Mouse (Mus musculus): ENCODE data around the gene Cmtm6. TPM values are rescaled to one million over a fixed set of nuclear protein-coding genes. Genes with fewer than 3 reads are reported as not detected.

The Cmtm6 gene
- polyA plus RNA-seq, 1 experiment from 2014 or later: 45.2 TPM

GRCm38 (mm10) chr9:114779984-114780745 lies 49.2 kb downstream of the Cmtm6 start:
- Histone ChIP-seq H3K36me3 (ENCODE audit: control insufficient read depth, insufficient read depth, low read length) (no peaks in the 10 kb centered on the region), H3K4me2 (ENCODE audit: low read length) (peak overlapping the region; percentile 93), H3K9ac (ENCODE audit: low read length) (peak overlapping the region; percentile 94), H3K4me3 (ENCODE audit: control insufficient read depth in 1 of 2, insufficient read depth in 1 of 2, low read depth in 1 of 2, low read length in 2 of 2) (peak overlapping the region; percentile 68 to 77), H3K4me1 (ENCODE audit: control insufficient read depth in 2 of 2, insufficient read depth in 2 of 2, low read length in 2 of 2) (peaks cover 10 to 25% of the 10 kb centered on the region in 2 experiments), H3K27ac (replicated peaks in 1 of 2; ENCODE audit: control insufficient read depth in 1 of 2, insufficient read depth in 1 of 2, low read depth in 2 of 2, low read length in 2 of 2) (peak overlapping the region; percentile 31 to 92; a peak in 3 of 4 replicates), H3K9me3 (ENCODE audit: control insufficient read depth, low read length) (no peaks in the 10 kb centered on the region), H3K27me3 (ENCODE audit: control insufficient read depth, insufficient read depth, low read length) (no peaks in the 10 kb centered on the region)
- no peak; the same call in 1 of the 2 replicates for ATAC-seq (ENCODE audit: insufficient number of reproducible peaks, insufficient read depth, low FRiP score, low read depth)
- 11% methylated on average over 23 of the region's 23 CpGs for WGBS

- Histone ChIP-seq H3K9ac (ENCODE audit: low read length) (peak overlapping the region; percentile 94), H3K4me1 (ENCODE audit: control insufficient read depth in 2 of 2, insufficient read depth in 2 of 2, low read length in 2 of 2) (peaks cover 17 to 22% of the 10 kb centered on the region in 2 experiments), H3K27me3 (ENCODE audit: control insufficient read depth, insufficient read depth, low read length) (no peaks in the 10 kb centered on the region), H3K9me3 (ENCODE audit: control insufficient read depth, low read length) (no peaks in the 10 kb centered on the region), H3K4me2 (ENCODE audit: low read length) (peak overlapping the region; percentile 93), H3K36me3 (ENCODE audit: control insufficient read depth, insufficient read depth, low read length) (no peaks in the 10 kb centered on the region), H3K4me3 (ENCODE audit: control insufficient read depth in 1 of 2, insufficient read depth in 1 of 2, low read depth in 1 of 2, low read length in 2 of 2) (peak overlapping the region; percentile 68 to 77), H3K27ac (replicated peaks in 1 of 2; ENCODE audit: control insufficient read depth in 1 of 2, insufficient read depth in 1 of 2, low read depth in 2 of 2, low read length in 2 of 2) (peak overlapping the region; percentile 90 to 92)
- WGBS: under 1% methylated on average over 38 of the region's 38 CpGs
- peak; percentile 31 for ATAC-seq (ENCODE audit: insufficient number of reproducible peaks, insufficient read depth, low FRiP score, low read depth)
Measured at GRCm38 (mm10) chr9:114780746-114781525, 50.0 kb downstream of the Cmtm6 start.

DNA sequence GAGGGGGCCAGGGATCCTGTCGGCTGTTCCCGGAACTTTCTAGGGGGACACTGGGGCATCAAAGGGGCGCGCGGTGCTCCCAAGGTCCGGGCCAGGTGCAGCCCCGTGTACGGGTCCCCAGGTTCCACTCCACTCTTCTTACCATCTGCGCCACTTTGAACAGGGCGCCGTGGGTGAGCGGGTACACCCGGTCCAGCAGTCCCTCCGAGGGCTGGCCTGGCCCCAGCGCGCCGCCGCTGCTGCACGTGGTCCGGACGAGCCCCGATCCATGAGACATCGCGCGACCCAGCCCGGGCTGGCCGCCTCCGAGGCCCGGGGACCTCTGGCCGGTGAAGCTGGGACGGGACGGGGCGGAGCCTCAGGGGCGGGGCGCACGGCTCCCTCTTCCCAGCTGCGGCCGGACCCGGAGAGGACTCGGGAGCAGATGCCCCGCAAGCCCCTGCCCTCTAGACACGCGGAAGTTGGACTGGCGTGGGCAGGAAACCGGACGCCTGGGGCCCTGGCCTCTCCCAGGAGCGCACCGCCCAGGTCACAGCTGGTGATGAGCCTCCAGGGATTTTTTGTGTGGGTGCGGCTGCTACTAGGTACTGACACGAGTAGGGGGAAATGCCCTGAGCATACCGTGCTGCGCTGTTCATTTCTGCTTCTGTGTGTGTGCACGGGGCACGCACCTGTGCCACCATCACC lies 50.8 kb downstream of the Cmtm6 start, which contains the start of gene Cmtm7:
TSS of gene Cmtm7 (minus strand) at position 331 of the 687 bp plus-strand sequence.
- H3K4me3 ChIP-seq (ENCODE audit: control insufficient read depth in 1 of 2, insufficient read depth in 1 of 2, low read depth in 1 of 2, low read length in 2 of 2): peak within 1 kb of the TSS; percentile 68 to 77
- H3K4me2 ChIP-seq (ENCODE audit: low read length): peak within 1 kb of the TSS; percentile 93
- peak within 1 kb of the TSS; percentile 90 to 92 for H3K27ac ChIP-seq (replicated peaks in 1 of 2; ENCODE audit: control insufficient read depth in 1 of 2, insufficient read depth in 1 of 2, low read depth in 2 of 2, low read length in 2 of 2)
- H3K9ac ChIP-seq (ENCODE audit: low read length): peak within 1 kb of the TSS; percentile 94
- peak; percentile 80 for ATAC-seq (ENCODE audit: insufficient number of reproducible peaks, insufficient read depth, low FRiP score, low read depth)
- WGBS: under 1% methylated on average over 44 of the region's 54 CpGs
- no peaks in the 10 kb centered on the region for H3K9me3 ChIP-seq (ENCODE audit: control insufficient read depth, low read length)
- H3K4me1 ChIP-seq (ENCODE audit: control insufficient read depth in 2 of 2, insufficient read depth in 2 of 2, low read length in 2 of 2): peaks cover 17 to 22% of the 10 kb centered on the region in 2 experiments
- H3K36me3 ChIP-seq (ENCODE audit: control insufficient read depth, insufficient read depth, low read length): no peaks in the 10 kb centered on the region
- H3K27me3 ChIP-seq (ENCODE audit: control insufficient read depth, insufficient read depth, low read length): no peaks in the 10 kb centered on the region

DNA sequence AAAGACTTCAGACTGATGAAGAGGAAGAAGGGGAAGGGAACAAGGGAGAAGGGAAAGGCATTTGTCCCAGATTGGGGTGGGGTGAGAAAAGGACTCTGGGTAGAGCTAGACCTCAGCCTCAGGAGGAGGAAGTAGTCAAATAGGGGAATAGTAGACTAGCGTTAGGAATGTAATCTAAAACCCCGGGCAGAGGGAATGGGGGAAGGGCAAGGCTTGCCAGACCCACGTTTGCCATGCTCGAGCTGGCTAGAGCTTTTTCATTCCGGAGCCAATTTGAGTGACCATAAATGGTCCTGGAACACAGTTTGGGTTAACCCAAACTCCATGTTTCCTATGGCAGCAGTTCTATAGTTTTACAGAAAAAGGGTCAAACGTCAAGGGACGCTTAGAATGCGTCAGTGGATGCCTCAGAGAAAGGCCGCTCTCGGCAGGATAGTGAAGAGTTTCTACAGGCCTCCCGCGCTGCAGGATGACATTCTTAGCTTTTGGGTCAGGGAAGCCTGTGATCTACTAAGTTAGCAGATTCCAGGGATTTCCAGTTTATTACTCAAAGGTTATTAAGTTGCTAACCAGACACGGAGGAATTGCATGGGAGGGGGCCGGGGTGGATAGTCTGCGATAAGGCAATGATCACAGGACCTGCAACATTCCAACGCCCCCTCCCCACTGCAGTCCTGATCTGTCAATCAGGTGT lies 54.7 kb downstream of the Cmtm6 start:
- H3K27me3 ChIP-seq (ENCODE audit: control insufficient read depth, insufficient read depth, low read length): no peaks in the 10 kb centered on the region
- H3K9ac ChIP-seq (ENCODE audit: low read length): peak overlapping the region; percentile 41; the same call in 1 of the 2 replicates
- H3K4me1 ChIP-seq (ENCODE audit: control insufficient read depth in 2 of 2, insufficient read depth in 2 of 2, low read length in 2 of 2): peaks cover 6 to 10% of the 10 kb centered on the region in 2 experiments; a peak in 3 of 4 replicates
- WGBS: 10% methylated on average over 16 of the region's 16 CpGs
- no peak for ATAC-seq (ENCODE audit: insufficient number of reproducible peaks, insufficient read depth, low FRiP score, low read depth)
- H3K27ac ChIP-seq (replicated peaks in 1 of 2; ENCODE audit: control insufficient read depth in 1 of 2, insufficient read depth in 1 of 2, low read depth in 2 of 2, low read length in 2 of 2): no peak overlapping the region
- H3K36me3 ChIP-seq (ENCODE audit: control insufficient read depth, insufficient read depth, low read length): no peaks in the 10 kb centered on the region
- no peak overlapping the region for H3K4me3 ChIP-seq (ENCODE audit: control insufficient read depth in 1 of 2, insufficient read depth in 1 of 2, low read depth in 1 of 2, low read length in 2 of 2)
- H3K9me3 ChIP-seq (ENCODE audit: control insufficient read depth, low read length): peaks cover 4% of the 10 kb centered on the region; the same call in 1 of the 2 replicates
- peak overlapping the region; percentile 40 for H3K4me2 ChIP-seq (ENCODE audit: low read length)

- Histone ChIP-seq H3K27me3 (ENCODE audit: control insufficient read depth, insufficient read depth, low read length) (no peaks in the 10 kb centered on the region), H3K4me3 (ENCODE audit: control insufficient read depth in 1 of 2, insufficient read depth in 1 of 2, low read depth in 1 of 2, low read length in 2 of 2) (no peak overlapping the region), H3K9me3 (ENCODE audit: control insufficient read depth, low read length) (peaks cover 4% of the 10 kb centered on the region; the same call in 1 of the 2 replicates), H3K27ac (replicated peaks in 1 of 2; ENCODE audit: control insufficient read depth in 1 of 2, insufficient read depth in 1 of 2, low read depth in 2 of 2, low read length in 2 of 2) (no peak overlapping the region), H3K4me2 (ENCODE audit: low read length) (no peak overlapping the region), H3K9ac (ENCODE audit: low read length) (no peak overlapping the region), H3K36me3 (ENCODE audit: control insufficient read depth, insufficient read depth, low read length) (no peaks in the 10 kb centered on the region), H3K4me1 (ENCODE audit: control insufficient read depth in 2 of 2, insufficient read depth in 2 of 2, low read length in 2 of 2) (peaks cover 6 to 7% of the 10 kb centered on the region in 2 experiments; a peak in 3 of 4 replicates)
- ATAC-seq (ENCODE audit: insufficient number of reproducible peaks, insufficient read depth, low FRiP score, low read depth): no peak
- WGBS: 93% methylated on average over 5 of the region's 5 CpGs
Measured at GRCm38 (mm10) chr9:114787134-114787533, 56.2 kb downstream of the Cmtm6 start.

GRCm38 (mm10) chr9:114787716-114788115 lies 56.8 kb downstream of the Cmtm6 start:
- H3K4me2 ChIP-seq (ENCODE audit: low read length): no peak overlapping the region
- H3K27me3 ChIP-seq (ENCODE audit: control insufficient read depth, insufficient read depth, low read length): no peaks in the 10 kb centered on the region
- H3K27ac ChIP-seq (replicated peaks in 1 of 2; ENCODE audit: control insufficient read depth in 1 of 2, insufficient read depth in 1 of 2, low read depth in 2 of 2, low read length in 2 of 2): no peak overlapping the region
- peaks cover 4% of the 10 kb centered on the region; the same call in 1 of the 2 replicates for H3K9me3 ChIP-seq (ENCODE audit: control insufficient read depth, low read length)
- ATAC-seq (ENCODE audit: insufficient number of reproducible peaks, insufficient read depth, low FRiP score, low read depth): no peak
- 81% methylated on average over 7 of the region's 7 CpGs for WGBS
- H3K4me1 ChIP-seq (ENCODE audit: control insufficient read depth in 2 of 2, insufficient read depth in 2 of 2, low read length in 2 of 2): peaks cover 6 to 7% of the 10 kb centered on the region in 2 experiments; a peak in 3 of 4 replicates
- H3K36me3 ChIP-seq (ENCODE audit: control insufficient read depth, insufficient read depth, low read length): no peaks in the 10 kb centered on the region
- H3K4me3 ChIP-seq (ENCODE audit: control insufficient read depth in 1 of 2, insufficient read depth in 1 of 2, low read depth in 1 of 2, low read length in 2 of 2): no peak overlapping the region
- H3K9ac ChIP-seq (ENCODE audit: low read length): no peak overlapping the region
